Mouse (Mus musculus) adrenal gland, adult 18-20 months (tissue): Measurements from ENCODE around the gene Lemd2. TPM values are rescaled to one million over a fixed set of nuclear protein-coding genes. Genes with fewer than 3 reads are reported as not detected.
A peak's percentile ranks its signal among the peaks of the same experiment; 100 is the strongest.

ENCODE experiments used
- DNase-seq, 2 experiments: peaks; one replicate each; pipeline ENCODE4 v3.0.0; 2021 to 2022; ENCODE audit warnings: low spot score in 2 of 2
- total RNA-seq, 2 experiments: library from RNA; stranded (reverse); gene quantifications; 1 replicate in 1 of 2; 2 replicates in 1 of 2; pipeline ENCODE4 v1.2.3; 2021

The Lemd2 gene
- total RNA-seq, 2 experiments from 2014 or later, result 60.5 to 72.7 TPM

GRCm38 (mm10) chr17:27165054-27165773, 39.1 kb downstream of the Lemd2 start:
- DNase-seq, result no peak

GRCm38 (mm10) chr17:27160905-27161304, 43.4 kb downstream of the Lemd2 start:
- DNase-seq, result no peak

- no peak for DNase-seq
Measured at GRCm38 (mm10) chr17:27159169-27159568, 45.1 kb downstream of the Lemd2 start.

- no peak for DNase-seq
Measured at GRCm38 (mm10) chr17:27158439-27158838, 45.8 kb downstream of the Lemd2 start.

- no peak for DNase-seq
Measured at GRCm38 (mm10) chr17:27155752-27156151, 48.5 kb downstream of the Lemd2 start.

GRCm38 (mm10) chr17:27154881-27155280, 49.4 kb downstream of the Lemd2 start:
- DNase-seq, result no peak

- no peak for DNase-seq
Measured at GRCm38 (mm10) chr17:27154256-27154655, 50.0 kb downstream of the Lemd2 start.

- DNase-seq, result peak; percentile 55 to 61
Measured at GRCm38 (mm10) chr17:27153773-27154193, 50.5 kb downstream of the Lemd2 start.

GRCm38 (mm10) chr17:27152976-27153723, 51.1 kb downstream of the Lemd2 start:
- no peak for DNase-seq

- no peak for DNase-seq
Measured at GRCm38 (mm10) chr17:27151411-27151810, 52.9 kb downstream of the Lemd2 start.

- no peak for DNase-seq
Measured at GRCm38 (mm10) chr17:27150871-27151270, 53.4 kb downstream of the Lemd2 start.

GRCm38 (mm10) chr17:27146323-27146923, 57.8 kb downstream of the Lemd2 start:
- no peak for DNase-seq

- no peak for DNase-seq
Measured at GRCm38 (mm10) chr17:27144152-27144551, 60.1 kb downstream of the Lemd2 start.

GRCm38 (mm10) chr17:27141971-27142450, 62.3 kb downstream of the Lemd2 start:
- DNase-seq, result peak in 1 of 2 experiments; percentile 61

GRCm38 (mm10) chr17:27140262-27140661, 64.0 kb downstream of the Lemd2 start:
- no peak for DNase-seq

Other genes with a start within 250 kb of the Lemd2 start
- gene Zbtb9, start 231.3 kb downstream of the Lemd2 start, total RNA-seq, result 1 to 10 TPM; 6.4 to 8.0 TPM
- gene Bak1, start 175.5 kb downstream of the Lemd2 start, total RNA-seq, result 10 to 100 TPM; 27.2 to 31.0 TPM
- gene Itpr3, start 147.2 kb downstream of the Lemd2 start, total RNA-seq, result 1 to 10 TPM; 5.5 to 6.2 TPM
- 100 to 1,000 TPM; 266 to 331 TPM for gene Uqcc2, start 70.6 kb downstream of the Lemd2 start, total RNA-seq
- 1 to 10 TPM in 1 of 2 experiments, under 1 TPM in 1; 0.60 to 2.2 TPM for gene Ip6k3, start 36.7 kb downstream of the Lemd2 start, total RNA-seq